Mouse (Mus musculus) megakaryocyte-erythroid progenitor cell, adult 5 weeks (primary cell): ENCODE results near the gene Adck1. TPM values are rescaled to one million over a fixed set of nuclear protein-coding genes. Genes with fewer than 3 reads are reported as not detected.

Experiments used
- polyA plus RNA-seq: library from polyadenylated mRNA; stranded (reverse); fragments of >175 nt; gene quantifications from 2 replicates; pipeline ENCODE4 v1.2.3, GENCODE M21; 2012

Adck1 gene
- polyA plus RNA-seq, result 8.5 and 9.8 TPM in 2 replicates

GRCm38 (mm10) chr12:88360441-88361119 lies at the start of gene Adck1:
Gene Adck1, plus strand, starts transcription at chr12:88360554.

GRCm38 (mm10) chr12:88323926-88324325 lies 36.4 kb upstream of the Adck1 start, which contains the start of gene Gm5039:
Gene Gm5039, minus strand, starts transcription at chr12:88324026.

Other genes with a start within 250 kb of the Adck1 start
- gene Gm10436, start 178.4 kb upstream of the Adck1 start, polyA plus RNA-seq, result not detected in 2 replicates
- gene Gm8332, start 110.5 kb upstream of the Adck1 start, polyA plus RNA-seq, result not detected in 2 replicates
- gene Gm5662, start 86.1 kb upstream of the Adck1 start, polyA plus RNA-seq, result not detected in 2 replicates
- gene Gm5039, start 36.5 kb upstream of the Adck1 start, polyA plus RNA-seq, result not detected in 2 replicates